Mouse (Mus musculus) adrenal gland (tissue): ENCODE results near the gene Cd276.
"Not testable (repeated sequence)": the region's sequence is repeated elsewhere in the genome, so short reads cannot be mapped to it uniquely, and the experiment has no call there.

Experiments used
- intact Hi-C: fragments of 180-260 bp; cut with DNase I; formaldehyde crosslinking; loops from one replicate; pipeline ENCODE4 v1.15.1; 2025
- long read RNA-seq, 2 experiments: library from polyadenylated mRNA; unstranded; transcript quantifications; one replicate each; pipeline ENCODE4 v2.0.0; 2020; ENCODE audit warnings: borderline replicate concordance in 1 of 2; ENCODE audit not compliant: insufficient replicate concordance in 1 of 2

Cd276 gene
- long read RNA-seq, experiment 1, partial matches to known transcripts, result 0 of 1 reads
- long read RNA-seq, experiment 1, other reads (novel, unspliced or antisense), result 1 of 1 reads
- long read RNA-seq, experiment 2, partial matches to known transcripts, result 0 of 2 reads
- long read RNA-seq, experiment 2, other reads (novel, unspliced or antisense), result 1 of 2 reads

DNA sequence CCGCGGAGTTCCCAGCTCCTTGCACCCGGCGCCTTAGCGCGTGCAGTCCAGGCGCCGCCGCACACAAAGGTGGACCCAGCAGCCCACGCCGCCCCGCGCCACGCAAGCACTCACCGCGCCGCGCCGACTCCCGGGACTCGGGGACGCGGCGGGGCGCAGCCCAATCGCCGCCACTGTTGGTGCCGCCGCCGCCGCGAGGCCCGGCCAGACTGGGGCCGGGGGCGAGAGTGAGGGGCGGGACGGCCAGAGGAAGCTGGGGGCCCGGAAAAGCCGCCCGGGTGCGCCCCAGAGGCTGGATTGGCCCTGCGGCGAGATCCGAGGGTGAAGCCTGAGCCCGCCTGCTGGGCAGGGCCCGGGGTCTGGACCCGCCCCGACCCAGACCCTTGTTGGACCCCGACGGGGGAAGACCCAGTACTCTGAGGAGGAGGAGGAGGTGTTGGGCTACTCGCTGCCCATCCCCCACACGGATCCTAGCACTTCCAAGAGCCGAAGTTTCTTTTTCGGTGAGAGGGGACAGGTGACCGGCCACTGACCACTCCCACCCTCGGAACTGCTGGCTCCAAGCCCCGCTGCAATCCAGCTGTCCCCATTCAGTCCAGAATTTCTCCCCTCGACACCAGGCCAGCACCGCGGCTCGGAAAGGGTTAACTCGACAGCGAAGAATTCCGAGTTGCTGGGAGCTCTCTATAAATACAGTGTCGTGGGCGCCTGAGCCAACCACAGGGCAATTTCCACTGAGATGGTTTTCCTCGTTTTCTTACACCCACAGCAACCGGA is at the start of gene Cd276:
Cd276 (minus strand) TSS at position 530 of the 777 bp plus-strand sequence.
- intact Hi-C loops, result no loop called here

DNA sequence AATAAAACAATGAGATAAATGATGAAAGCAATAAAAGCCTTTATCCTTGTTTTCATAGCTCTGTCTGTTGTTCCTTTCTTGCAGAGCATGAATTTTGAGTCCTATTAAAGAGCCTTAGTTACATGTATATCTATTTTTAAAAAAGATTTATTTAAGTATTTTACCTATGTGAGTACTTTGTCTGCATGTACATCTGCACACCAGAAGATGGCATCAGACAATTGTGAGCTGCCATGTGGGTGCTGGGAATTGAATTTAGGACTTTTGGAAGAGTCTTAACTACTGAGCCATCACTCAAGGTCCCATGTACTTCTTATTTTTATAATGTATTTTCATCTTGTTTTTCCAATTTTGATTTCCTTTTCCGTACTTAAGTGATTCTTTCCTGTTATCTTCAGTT is 40.1 kb upstream of the Cd276 start:
- intact Hi-C loops, result no loop called here

DNA sequence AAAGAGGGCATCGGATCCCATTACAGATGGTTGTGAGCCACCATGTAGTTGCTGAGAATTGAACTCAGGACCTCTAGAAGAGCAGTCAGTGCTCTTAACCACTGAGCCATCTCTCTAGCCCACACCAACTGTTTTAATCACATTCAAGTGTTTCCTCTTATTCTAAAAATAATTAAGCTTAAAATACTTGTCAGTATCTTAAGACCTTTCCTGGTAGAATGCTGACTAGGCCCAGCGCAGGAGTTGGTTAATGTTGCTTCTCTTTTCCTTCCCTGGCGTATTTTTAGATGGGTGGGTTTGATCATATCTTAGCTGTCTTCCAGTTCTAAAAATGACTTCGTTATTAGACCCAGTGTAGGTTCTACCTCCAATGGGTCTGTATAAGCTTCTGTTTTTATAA is 33.4 kb upstream of the Cd276 start:
- intact Hi-C loops, result no loop called here

DNA sequence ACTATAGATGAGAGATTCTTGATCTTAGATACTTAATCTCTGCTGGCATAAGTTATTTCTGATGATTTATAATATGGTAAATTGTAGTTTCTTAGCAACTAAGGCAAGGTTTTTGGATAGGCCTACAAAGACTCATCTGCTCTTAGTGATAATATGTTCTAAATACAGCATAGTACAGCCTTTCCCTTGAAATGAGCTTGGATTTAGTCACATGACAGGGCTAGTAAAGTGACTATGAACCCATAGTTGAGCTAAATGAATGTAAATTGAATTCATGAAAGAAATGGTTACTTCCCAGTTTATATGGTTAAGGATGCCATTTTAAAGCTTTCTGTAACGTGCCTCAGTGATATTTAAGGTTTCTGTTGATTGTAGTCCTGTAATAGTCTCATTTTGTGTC is 29.1 kb upstream of the Cd276 start:
- intact Hi-C loops, result no loop called here

DNA sequence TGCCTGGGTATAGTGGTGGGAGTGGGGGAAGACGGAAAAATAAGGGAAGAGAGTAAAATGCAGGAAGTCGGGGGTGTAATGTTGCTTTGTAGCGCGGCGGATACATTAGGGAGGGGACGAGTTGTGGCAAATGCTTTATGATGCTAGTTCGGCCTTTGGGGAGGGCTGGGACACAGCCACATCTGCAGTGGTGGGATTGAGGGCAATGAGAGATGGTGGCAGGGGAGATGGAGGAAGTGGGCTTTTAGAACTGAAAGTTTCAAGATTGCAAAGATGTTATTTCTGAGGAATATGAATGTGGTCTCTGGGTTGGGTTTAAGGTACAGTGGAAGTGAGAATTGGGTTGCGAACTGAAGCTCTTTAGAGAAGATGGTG is 28.0 kb upstream of the Cd276 start:
- intact Hi-C loops, result no loop called here

DNA sequence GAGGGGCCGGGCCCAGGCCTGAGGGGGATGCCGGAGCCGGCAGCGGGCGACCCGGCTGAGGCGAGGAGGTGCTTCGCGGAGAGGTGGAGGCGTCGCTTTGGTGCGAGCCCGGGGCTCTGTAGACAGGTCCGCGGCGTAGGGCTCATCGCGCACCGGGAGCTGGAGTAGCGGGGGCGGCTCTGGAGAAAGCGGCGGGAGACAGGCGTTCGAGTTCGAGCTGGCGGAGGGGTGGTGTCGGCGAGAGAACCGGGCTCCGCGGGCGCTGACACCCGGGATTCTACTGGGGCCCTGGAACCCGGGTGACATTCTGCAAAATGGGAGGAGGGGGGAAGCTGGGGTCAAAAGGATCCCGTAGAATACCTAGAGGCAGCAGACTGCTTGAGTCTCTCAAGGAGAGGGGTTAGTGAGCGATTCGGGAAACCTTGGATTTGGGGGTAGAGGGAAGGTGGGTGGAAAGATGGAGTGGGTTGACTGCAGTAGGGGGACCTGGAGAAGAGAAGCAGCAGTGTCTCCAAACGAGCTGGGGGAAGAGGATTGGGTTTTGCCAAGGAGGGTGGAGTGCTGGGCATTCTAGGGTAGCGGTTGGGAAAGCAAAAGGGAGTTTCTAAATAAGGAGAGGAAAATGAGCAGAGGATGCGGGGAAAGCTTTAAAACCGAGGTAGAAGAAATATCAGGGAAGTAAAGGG is 27.5 kb upstream of the Cd276 start:
- intact Hi-C loops, result no loop called here

DNA sequence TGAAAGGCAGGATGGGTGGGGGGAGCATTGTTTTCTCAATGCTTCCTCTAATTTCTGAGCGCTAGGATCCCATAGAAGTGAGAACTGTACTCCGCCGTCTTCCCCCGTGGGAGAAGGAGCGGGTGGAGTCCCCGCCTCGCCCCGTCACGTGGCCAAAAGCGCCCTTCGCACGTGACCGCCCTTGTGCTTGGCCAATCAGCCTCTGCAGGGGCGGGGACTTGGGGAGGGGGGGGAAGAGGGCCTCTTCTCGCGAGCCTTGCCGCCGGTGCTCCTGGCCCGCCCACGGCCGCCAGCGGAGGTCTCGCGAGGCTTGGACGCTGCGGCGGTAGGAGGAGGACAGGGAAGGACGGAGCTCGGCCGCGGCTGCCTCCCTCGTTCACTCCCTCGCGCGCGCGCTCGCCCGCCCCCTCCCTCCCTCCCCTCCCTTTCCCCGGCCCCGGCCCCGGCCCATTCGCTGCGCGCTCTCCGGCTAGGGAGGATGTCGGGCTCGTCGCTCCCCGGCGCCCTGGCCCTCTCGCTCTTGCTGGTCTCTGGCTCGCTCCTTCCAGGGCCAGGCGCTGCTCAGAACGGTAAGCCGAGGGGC is 26.8 kb upstream of the Cd276 start, which contains the start of gene Nptn:
Nptn (plus strand) TSS at position 283 of the 583 bp plus-strand sequence.
- intact Hi-C loops, result no loop called here

DNA sequence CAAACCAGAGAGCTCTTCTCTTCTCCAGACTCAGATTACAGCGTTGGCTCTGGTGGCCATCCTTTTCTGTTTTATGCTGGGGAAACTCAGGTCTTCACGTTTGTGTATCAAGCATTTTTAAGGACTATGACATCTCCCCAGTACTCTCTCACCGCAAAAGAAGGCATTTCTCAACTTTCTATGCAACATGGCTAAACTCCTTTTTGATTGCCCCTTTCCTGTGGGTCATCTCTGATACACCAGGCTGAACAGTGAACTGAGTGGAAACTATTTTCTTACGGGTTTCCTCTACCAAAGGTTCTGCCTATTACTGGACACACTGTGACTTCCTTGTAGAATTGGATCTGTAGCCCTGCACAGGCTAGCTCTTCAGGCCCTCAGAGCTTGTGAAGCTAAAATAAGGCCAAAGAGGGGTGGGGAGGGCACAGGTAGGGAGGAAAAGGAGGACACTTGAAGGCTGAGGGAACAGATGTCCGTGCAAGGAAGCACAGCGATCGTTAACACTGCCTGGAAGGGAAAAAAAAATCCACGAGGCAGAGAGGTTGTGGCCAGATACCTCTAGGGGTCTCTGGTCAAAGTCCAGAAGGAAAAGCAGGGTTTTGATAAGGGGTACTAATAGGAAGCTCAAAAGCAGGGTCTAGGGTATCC is 26.2 kb upstream of the Cd276 start:
- intact Hi-C loops, result no loop called here

DNA sequence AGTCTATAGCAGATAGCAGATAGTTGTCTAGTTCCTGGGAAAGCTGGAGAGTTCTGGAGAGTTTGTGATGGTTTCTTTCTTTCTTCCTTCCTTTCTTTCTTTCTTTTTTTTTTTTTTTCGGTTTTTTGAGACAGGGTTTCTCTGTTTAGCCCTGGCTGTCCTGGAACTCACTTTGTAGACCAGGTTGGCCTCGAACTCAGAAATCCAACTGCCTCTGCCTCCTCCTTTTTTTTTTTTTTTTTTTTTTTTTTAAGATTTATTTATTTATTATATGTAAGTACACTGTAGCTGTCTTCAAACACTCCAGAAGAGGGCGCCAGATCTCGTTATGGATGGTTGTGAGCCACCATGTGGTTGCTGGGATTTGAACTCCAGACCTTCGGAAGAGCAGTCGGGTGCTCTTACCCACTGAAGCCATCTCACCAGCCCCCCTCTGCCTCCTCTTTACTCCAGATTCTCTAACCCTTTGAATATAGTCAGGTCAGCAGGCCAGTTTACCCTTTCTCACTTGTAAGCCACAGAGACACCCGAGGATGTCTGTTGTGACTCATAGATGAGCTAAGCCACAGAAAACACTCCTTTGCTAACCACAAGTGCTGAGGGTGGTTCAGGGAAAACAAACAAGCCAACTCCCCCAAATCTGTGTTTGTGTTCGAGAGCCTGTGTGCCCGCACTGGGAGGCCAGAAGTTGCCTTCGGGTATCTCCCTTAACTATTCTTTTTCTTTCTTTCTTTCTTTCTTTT is 25.4 kb upstream of the Cd276 start:
- intact Hi-C loops, result not testable (repeated sequence)

DNA sequence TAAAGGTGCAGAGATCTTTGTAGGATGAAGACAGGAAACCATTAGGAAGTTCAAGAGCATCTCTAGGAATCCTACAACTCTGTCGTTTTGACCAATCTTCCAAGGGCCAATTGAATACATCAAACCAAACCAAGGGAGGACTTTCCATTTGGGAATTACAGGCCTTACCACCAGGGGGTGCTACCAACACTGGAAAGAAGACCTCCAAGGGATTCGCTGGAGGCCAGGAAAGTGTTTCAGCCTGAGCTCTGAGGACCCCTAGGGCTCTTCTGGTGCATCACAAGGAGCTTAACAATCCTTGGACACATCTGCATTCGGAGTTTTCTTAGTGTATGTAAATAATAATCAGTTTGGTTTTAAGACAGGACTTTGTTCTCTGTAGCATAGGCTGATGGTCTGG is 23.4 kb upstream of the Cd276 start:
- intact Hi-C loops, result loop anchor here (1.0 to 5.0 kb wide), 3 partner anchors 38 to 72 kb away; no protein-coding TSS in a partner anchor

DNA sequence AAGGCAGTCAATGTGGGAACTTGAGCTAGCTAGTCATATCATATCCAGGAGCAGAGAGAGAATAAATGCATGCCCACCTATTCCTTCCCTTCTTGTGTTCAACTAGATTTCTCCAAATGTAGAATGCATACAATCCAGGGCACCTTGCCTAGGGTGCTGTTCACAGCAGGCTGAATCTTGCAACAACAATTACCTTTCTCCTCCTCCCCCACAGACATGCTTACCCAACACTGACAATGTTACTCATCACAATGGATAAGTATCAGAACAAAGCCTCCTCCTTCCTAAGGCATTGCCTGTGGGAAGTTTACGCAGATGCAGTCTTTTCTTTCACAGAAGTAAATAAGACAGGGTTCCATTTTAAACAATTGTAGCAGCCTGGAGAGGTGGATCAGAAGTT is 15.8 kb upstream of the Cd276 start:
- intact Hi-C loops, result no loop called here

DNA sequence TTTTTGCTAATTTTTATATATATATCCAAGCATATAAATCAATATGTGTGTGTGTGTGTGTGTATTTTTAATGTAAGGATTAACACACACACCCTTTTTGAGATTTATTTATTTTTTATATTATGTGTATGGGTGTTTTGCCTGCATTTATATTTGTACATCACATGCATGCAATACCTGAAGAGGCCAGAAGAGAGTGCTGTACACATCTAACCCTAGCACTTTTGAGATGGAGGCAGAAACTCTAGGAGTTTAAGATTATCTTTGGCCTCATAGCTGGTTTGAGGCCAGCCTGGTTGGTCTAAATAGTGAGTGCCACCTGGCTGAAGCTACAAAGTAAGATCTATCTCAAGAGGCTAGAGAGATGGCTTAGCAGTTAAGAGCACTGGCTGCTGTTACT is 12.4 kb upstream of the Cd276 start:
- intact Hi-C loops, result no loop called here

DNA sequence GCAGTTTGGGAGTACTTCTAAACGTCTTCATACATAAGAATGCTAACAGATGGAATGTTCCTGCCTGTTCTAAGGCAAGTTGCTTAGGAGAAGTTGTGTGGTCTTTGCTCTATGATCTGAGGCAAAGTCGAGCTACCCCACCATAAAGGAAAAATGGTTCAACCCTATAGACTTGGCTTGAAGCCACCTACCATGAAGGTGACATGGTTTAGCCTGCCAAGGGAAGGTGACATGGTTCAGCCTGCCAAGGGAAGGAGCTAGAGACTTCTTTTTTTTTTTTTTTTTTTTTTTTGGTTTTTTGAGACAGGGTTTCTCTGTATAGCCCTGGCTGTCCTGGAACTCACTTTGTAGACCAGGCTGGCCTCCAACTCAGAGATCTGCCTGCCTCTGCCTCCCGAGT is 10.7 kb upstream of the Cd276 start:
- intact Hi-C loops, result not testable (repeated sequence)

DNA sequence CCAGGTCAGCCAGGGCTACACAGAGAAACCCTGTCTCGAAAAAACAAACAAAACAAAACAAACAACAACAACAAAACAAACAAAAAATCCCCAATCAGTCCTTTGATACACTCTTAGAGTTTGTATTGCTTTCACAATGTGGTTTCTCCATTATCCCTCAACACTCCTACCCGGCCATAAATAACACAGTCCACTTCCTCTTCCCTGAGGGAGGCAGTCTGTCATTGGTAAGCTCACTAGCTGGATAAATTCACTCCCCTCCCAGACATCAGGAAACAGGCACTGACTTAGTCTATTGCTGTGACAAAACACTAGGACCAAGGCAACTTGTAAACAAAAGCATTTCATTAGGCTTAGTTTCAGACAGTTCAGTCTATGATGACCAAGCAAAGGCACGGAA is 5.0 kb upstream of the Cd276 start:
- intact Hi-C loops, result no loop called here

DNA sequence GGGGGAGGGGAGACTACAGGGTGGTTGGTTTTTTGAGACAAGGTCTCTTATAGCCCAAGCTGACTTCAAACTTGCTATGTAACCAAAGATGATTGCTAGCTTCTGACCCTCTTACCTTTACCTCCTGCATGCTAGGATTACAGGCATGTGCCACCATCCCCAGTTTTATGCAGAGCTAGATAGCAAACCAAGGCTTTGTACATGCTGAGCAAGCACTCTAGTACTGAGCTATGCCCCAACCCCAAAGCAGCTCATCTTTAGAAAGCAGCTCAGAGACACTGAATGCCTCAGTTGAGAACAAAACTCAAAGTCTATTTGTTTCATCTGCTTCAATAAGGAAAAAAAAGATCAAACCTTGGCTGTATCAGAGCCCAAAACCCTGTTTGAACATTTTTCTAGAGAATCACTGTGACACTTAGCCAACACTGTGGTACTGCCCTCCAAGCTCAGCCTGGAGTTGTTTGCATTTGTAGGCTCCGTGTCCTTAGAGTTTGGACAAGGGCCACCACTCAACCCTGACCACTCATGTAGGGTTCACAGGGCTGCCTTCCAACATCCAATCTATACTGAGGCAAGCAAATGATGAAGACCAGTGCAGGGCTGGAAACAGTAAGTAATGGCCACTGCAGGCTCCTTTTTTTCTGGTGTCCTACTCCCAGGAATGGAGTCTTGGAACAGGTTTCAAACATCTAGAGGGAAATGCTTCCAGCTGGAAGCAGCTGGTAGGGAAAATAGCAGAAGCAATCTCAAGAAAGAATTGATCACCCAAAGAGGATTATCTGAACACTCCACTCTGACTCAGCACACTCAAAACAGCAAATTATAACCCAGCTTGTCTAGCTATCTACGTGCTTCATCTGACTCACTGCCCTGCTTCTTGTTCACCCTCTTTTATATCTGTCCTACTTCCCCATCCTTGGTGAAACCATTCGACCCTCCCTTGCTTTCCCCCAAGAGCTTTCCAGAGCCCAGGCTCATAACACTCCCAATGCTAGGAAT is 2.5 kb upstream of the Cd276 start:
- intact Hi-C loops, result no loop called here

DNA sequence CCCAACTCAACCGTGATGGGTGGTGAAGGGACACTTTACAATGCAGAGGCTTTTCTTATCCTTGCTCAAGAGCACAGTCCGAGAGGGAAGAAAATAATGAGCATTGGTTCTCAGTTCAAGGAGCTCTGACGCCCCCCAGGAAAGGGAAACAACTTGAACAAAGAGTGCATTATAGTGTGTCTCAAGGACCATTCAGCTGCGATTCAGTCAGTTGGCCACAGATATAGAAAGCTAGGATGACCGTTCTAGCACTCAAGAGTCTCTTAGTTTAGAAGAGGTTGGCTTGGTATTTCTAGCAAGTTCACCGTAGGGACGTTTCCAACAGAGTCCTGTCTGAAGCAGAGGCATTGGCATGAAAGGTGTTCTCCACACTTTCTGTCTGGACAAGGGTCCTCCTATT is 1.4 kb upstream of the Cd276 start:
- intact Hi-C loops, result no loop called here

DNA sequence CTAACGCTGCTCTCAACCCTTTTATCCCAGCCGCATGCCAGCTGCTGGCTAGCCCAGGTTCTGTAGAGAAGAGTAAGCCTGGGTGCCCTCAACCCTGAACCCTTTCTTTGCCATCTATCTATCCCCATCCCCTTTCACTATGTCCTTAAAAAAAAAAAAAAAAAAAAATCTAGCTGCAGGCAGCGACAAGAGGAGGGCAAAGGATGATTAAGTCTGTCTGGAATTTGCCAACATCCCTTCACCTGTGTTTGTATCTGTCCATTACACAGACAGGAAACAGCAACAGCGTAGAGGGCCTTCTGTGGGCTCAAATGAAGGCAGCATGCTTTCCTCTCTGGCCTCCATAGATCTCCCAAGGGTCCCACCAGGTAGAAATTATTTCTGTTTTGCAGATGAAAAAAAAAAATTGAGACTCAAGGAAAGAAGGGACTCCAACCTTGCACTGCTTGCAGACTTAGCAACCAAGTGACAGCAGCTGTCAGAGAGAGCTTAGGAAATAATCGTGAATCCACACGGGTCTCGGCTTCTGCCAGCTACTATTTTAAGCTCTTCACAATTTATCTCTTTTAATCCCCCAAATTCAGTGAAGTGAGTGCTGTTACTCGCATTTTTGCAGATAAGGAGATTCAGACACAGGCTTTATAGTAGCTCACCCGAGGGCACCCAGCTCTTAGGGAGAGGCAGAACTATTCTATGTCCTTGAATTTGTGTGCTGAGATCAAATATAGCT is 613 bp upstream of the Cd276 start:
- intact Hi-C loops, result no loop called here

DNA sequence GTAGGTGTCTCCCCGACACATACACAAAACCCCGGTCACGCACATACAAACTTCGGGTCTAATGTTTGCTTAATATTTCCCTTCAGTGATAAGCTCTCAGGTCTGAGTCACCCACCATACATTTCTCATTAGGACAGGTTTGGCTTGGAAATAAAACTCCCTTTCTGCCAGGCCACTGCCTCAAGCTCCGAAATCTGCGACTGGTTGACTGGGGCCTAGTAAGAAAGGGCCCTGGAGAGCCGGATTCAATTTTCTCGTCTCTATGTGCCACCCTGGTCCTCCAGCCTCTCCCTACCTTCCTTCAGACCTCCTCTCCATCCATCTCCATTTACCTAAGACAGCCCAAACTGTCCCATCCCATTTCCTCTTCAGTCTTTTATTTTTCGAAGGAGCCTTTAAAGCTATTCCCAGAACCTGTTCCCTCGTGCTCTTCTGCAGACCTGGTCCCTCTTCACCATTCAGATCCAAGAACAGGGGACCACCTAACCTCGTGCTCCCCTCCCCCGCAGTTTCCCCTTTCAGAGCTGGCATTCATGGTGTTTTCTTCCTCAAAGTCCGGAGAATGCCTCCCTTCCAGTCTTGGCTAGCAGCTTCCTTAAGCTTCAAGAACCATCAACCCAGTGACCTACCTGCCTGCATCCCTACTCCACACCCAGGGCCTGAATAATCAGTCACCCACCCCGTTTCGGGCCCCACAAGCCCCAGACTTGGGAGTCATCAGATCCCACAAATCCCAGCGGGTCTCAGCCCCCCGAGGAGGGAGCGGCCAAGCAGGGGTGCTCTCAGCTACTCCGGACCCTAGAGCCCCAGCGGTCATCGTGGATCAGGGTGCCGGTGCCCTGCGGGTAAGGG is 955 bp downstream of the Cd276 start:
- intact Hi-C loops, result no loop called here
